Mouse (Mus musculus) midbrain, postnatal 0 days (tissue): ENCODE results near the gene Golgb1. TPM values are rescaled to one million over a fixed set of nuclear protein-coding genes. Genes with fewer than 3 reads are reported as not detected.

Experiments
- ATAC-seq: fragments of 200-750 bp; cut with Nextera tagmentation; 2 replicates; pipeline ENCODE4 v1.8.0; 2017; ENCODE audit warnings: moderate number of reproducible peaks, mild to moderate bottlenecking, moderate TSS enrichment, moderate library complexity; ENCODE audit not compliant: low FRiP score
- DNase-seq: peaks from one replicate; pipeline ENCODE4 v3.0.0-alpha.2; 2015; ENCODE audit warnings: low spot score
- H3K27ac ChIP-seq: fragments of 300-500 bp; sonication (generic); 2 replicates; pipeline ENCODE4 v1.5.1; 2014; ENCODE audit warnings: low read depth, mild to moderate bottlenecking, low read length, mixed read lengths
- H3K27me3 ChIP-seq: fragments of 300-500 bp; sonication (generic); 2 replicates; pipeline ENCODE4 v1.6.1; 2014; ENCODE audit warnings: low read length, control low read depth, mixed read lengths; ENCODE audit not compliant: insufficient read depth
- H3K36me3 ChIP-seq: fragments of 300-500 bp; sonication (generic); 2 replicates; pipeline ENCODE4 v1.6.1; 2014; ENCODE audit warnings: low read length, control low read depth, mixed read lengths; ENCODE audit not compliant: insufficient read depth
- H3K4me1 ChIP-seq: fragments of 300-500 bp; sonication (generic); 2 replicates; pipeline ENCODE4 v1.6.1; 2014; ENCODE audit warnings: mild to moderate bottlenecking, control low read depth, antibody characterized with exemption, low read length, mixed read lengths; ENCODE audit not compliant: insufficient read depth
- H3K4me2 ChIP-seq: fragments of 300-500 bp; sonication (generic); 2 replicates; pipeline ENCODE4 v1.6.1; 2014; ENCODE audit warnings: low read depth, mild to moderate bottlenecking, low read length, mixed read lengths; ENCODE audit not compliant: poor library complexity, severe bottlenecking
- H3K4me3 ChIP-seq: fragments of 300-500 bp; sonication (generic); 2 replicates; pipeline ENCODE4 v1.5.1; 2014; ENCODE audit warnings: low read depth, mild to moderate bottlenecking, low read length, moderate library complexity
- H3K9ac ChIP-seq: fragments of 300-500 bp; sonication (generic); replicated peaks from 2 replicates; pipeline ENCODE4 v1.6.1; 2014; ENCODE audit warnings: mild to moderate bottlenecking, low read length, moderate library complexity, mixed read lengths; ENCODE audit not compliant: poor library complexity, severe bottlenecking
- H3K9me3 ChIP-seq: fragments of 300-500 bp; sonication (generic); 2 replicates; pipeline ENCODE4 v1.6.1; 2016; ENCODE audit warnings: low read length, control low read depth
- CTCF ChIP-seq: IDR thresholded peaks from 2 replicates; pipeline ENCODE4 v1.5.1; 2016; ENCODE audit warnings: antibody characterized with exemption, mild to moderate bottlenecking
- WGBS: fragments of 180-500 bp; shearing (Covaris S2); extraction: QIAGEN DNeasy Blood & Tissue Kit; methylation state at CpG from one replicate; pipeline ENCODE4 v1.1.7; 2014; 5-methylcytosine and 5-hydroxymethylcytosine counted together
- polyA plus RNA-seq: library from polyadenylated mRNA; unstranded; fragments of >200 nt; fragmentation: Nextera tagmentation; extraction: Ambion mirVana; gene quantifications from 2 replicates; pipeline ENCODE4 v1.2.1, GENCODE M21; 2015
- total RNA-seq: library from RNA; depleted of rRNA; stranded (reverse); fragments of >200 nt; gene quantifications from 2 replicates; pipeline ENCODE4 v1.2.3, GENCODE M21; 2014

Golgb1 gene
- total and polyA plus RNA-seq, 2 experiments from 2014 or later: 41.3 to 101 TPM

- no peak overlapping the region for H3K4me3 ChIP-seq
- peaks cover 72% of the 10 kb centered on the region for H3K36me3 ChIP-seq
- no peaks in the 10 kb centered on the region for H3K27me3 ChIP-seq
- DNase-seq (no peak), ATAC-seq (no peak)
- no peaks in the 10 kb centered on the region for H3K9me3 ChIP-seq
- no peak overlapping the region for H3K4me2 ChIP-seq
- H3K4me1 ChIP-seq: no peaks in the 10 kb centered on the region
- no peak for TF ChIP-seq CTCF
- 92% methylated on average over 10 of the region's 10 CpGs for WGBS
- no peak overlapping the region for H3K27ac ChIP-seq
- H3K9ac ChIP-seq: no peak overlapping the region
Observed at GRCm38 (mm10) chr16:36926514-36927447, 51.8 kb downstream of the Golgb1 start.

- H3K9me3 ChIP-seq: no peaks in the 10 kb centered on the region
- no peaks in the 10 kb centered on the region for H3K4me1 ChIP-seq
- peaks cover 80% of the 10 kb centered on the region for H3K36me3 ChIP-seq
- no peak overlapping the region for H3K4me3 ChIP-seq
- ATAC-seq (no peak), DNase-seq (no peak)
- no peaks in the 10 kb centered on the region for H3K27me3 ChIP-seq
- no peak overlapping the region for H3K27ac ChIP-seq
- no peak overlapping the region for H3K9ac ChIP-seq
- no peak for TF ChIP-seq CTCF
- H3K4me2 ChIP-seq: no peak overlapping the region
- 92% methylated on average over 10 of the region's 10 CpGs for WGBS
Observed at GRCm38 (mm10) chr16:36927495-36928105, 52.7 kb downstream of the Golgb1 start.

- 94% methylated on average over 8 of the region's 8 CpGs for WGBS
- DNase-seq: no peak
- Histone ChIP-seq H3K4me2 (no peak overlapping the region), H3K9ac (no peak overlapping the region), H3K9me3 (no peaks in the 10 kb centered on the region), H3K27ac (no peak overlapping the region), H3K36me3 (peaks cover 85% of the 10 kb centered on the region), H3K27me3 (no peaks in the 10 kb centered on the region), H3K4me3 (no peak overlapping the region), H3K4me1 (no peaks in the 10 kb centered on the region)
- no peak for ATAC-seq
- no peak for TF ChIP-seq CTCF
Observed at GRCm38 (mm10) chr16:36928106-36928500, 53.2 kb downstream of the Golgb1 start.

GRCm38 (mm10) chr16:36929216-36929615, 54.3 kb downstream of the Golgb1 start:
- no peak for TF ChIP-seq CTCF
- Histone ChIP-seq H3K4me3 (no peak overlapping the region), H3K27me3 (no peaks in the 10 kb centered on the region), H3K4me1 (no peaks in the 10 kb centered on the region), H3K9me3 (no peaks in the 10 kb centered on the region), H3K27ac (no peak overlapping the region), H3K4me2 (no peak overlapping the region), H3K36me3 (peaks cover 87% of the 10 kb centered on the region), H3K9ac (no peak overlapping the region)
- WGBS: 87% methylated on average over 7 of the region's 7 CpGs
- ATAC-seq: no peak
- DNase-seq: no peak

- Histone ChIP-seq H3K9ac (no peak overlapping the region), H3K4me3 (no peak overlapping the region), H3K9me3 (no peaks in the 10 kb centered on the region), H3K27ac (no peak overlapping the region), H3K4me1 (no peaks in the 10 kb centered on the region), H3K36me3 (peaks cover 74% of the 10 kb centered on the region), H3K4me2 (no peak overlapping the region), H3K27me3 (no peaks in the 10 kb centered on the region)
- ATAC-seq: no peak
- DNase-seq: no peak
- no peak for TF ChIP-seq CTCF
- 85% methylated on average over 11 of the region's 11 CpGs for WGBS
Observed at GRCm38 (mm10) chr16:36930231-36931136, 55.5 kb downstream of the Golgb1 start.
